In the genomic region with DNA sequence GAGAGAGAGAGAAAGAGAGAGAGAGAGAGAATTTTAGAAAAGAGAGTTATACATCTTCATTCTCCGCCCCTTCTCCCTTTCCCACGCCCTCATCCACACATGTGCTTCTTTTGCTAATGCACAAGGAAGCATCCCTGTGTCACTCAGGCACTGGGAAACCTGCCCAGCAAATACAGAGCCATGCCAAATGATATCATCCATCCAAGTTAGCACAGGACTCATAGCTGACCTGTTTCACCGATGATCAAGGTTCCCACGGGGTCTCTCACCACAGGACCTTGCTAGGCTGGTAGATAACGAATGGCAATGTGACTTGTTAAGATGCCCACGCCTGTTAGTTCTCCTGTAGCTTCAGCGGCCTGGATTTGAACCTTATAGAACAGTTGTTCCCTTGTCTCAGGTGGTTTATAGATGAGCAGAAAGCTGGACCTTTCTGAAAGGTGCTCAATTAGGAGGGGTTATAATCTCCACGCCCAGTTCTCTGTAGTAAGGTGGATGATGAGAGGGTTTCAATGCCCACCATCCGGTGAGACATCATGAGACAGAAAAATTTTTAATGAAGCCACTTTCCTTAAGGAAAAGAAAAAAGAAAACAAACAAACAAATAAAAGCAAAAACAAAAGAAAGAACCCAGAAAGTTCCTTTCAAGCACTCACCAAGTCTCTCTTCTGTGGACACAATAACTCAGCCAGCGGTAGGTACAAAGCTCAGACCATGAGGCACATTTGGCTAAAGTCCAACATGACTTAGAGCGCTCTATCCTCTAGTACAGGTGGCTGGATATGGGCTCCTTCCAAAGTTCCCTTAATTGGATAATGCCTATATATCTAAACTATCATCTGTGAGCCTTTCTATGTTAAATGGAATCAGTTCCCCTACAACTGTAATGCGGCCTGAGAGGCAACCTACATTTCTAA, we compare ENCODE assay signal across 10 mouse cellular contexts. TPM values are rescaled to one million over a fixed set of nuclear protein-coding genes. Genes with fewer than 3 reads are reported as not detected.
DNase-seq lines count a peak whose midpoint lies in the region.
"Had no signal": no experiment of that assay in that cellular context is flagged by ENCODE, and none has a peak within 500 bp of the region (broad histone marks: within the 10 kb centered on the region; RNA-seq: fewer than 3 reads in every experiment).

No protein-coding gene starts in this region.

- no peaks in the 10 kb centered on the region for H3K9me3 ChIP-seq in heart, embryonic 10.5 days

- H3K4me1 ChIP-seq in heart, embryonic 10.5 days = peaks cover 5% of the 10 kb centered on the region; the same call in 1 of the 2 replicates

- DNase-seq in heart, adult 8-10 months (ENCODE audit: low spot score) = peak; percentile 47
- no peak for DNase-seq in heart, embryonic 10.5 days (ENCODE audit: low spot score)
- peak; percentile 38 for DNase-seq in Muller cell, postnatal 12 days (ENCODE audit: inconsistent ontology term)
- peak; percentile 85 to 86 for DNase-seq in heart, postnatal 10 days
- peak; percentile 42 to 52 for DNase-seq in kidney, postnatal 25 days
- DNase-seq in thymus, postnatal 10 days (ENCODE audit: low spot score in 2 of 2) = no peak
- DNase-seq in right cerebral cortex, postnatal 25 days = no peak
- DNase-seq in c-Kit-positive CD71-positive TER-119-positive erythroid progenitor cells, embryonic 14.5 days (ENCODE audit: low spot score) = no peak
- DNase-seq: cerebellum, adult 11 months; forebrain, postnatal 0 days had no signal

- no peak overlapping the region; the same call in 1 of the 2 replicates for H3K27ac ChIP-seq in heart, embryonic 10.5 days

- 85% methylated on average over 12 of the region's 12 CpGs for WGBS in heart, embryonic 10.5 days

- H3K4me3 ChIP-seq in heart, embryonic 10.5 days = no peak overlapping the region

- H3K27me3 ChIP-seq in heart, embryonic 10.5 days (ENCODE audit: insufficient read depth, poor library complexity, severe bottlenecking) = no peaks in the 10 kb centered on the region

- intact Hi-C loops in heart, postnatal 10 days (cut with DNase I) = no loop called here

- no peaks in the 10 kb centered on the region for H3K36me3 ChIP-seq in heart, embryonic 10.5 days

RNA-seq across cellular contexts. Expression of a gene that starts 57.1 kb away (rescaled TPM):
- 1 to 10 TPM; 6.3 to 6.9 (median 6.6) TPM for total RNA-seq in heart, adult 8-10 months (2022)
- 10.2 and 12.3 TPM in 2 replicates for polyA plus RNA-seq in heart, embryonic 10.5 days (2016; fragmentation: Nextera tagmentation; extraction: Ambion mirVana)
- total RNA-seq in heart, postnatal 10 days (2021) = 10 to 100 TPM; 16.2 to 16.6 TPM

Comparison
In these comparisons a context has a peak if more than half of its experiments do, and no peak if none do; other contexts are left out.
1. DNase-seq: peak in heart, adult 8-10 months (single experiment), Muller cell, postnatal 12 days (single experiment), heart, postnatal 10 days (2 of 2) and kidney, postnatal 25 days (2 of 2); none in heart, embryonic 10.5 days (single experiment), thymus, postnatal 10 days (0 of 2), right cerebral cortex, postnatal 25 days (single experiment) and c-Kit-positive CD71-positive TER-119-positive erythroid progenitor cells, embryonic 14.5 days (single experiment).